Mouse (Mus musculus) embryonic facial prominence, embryonic 13.5 days (tissue): ENCODE data around the gene Saa3. TPM values are rescaled to one million over a fixed set of nuclear protein-coding genes. Genes with fewer than 3 reads are reported as not detected.

Experiments used
- ATAC-seq: fragments of 200-750 bp; cut with Nextera tagmentation; 2 replicates; pipeline ENCODE4 v1.8.0; 2017; ENCODE audit warnings: low read depth; ENCODE audit not compliant: insufficient number of reproducible peaks, insufficient read depth, low FRiP score, low TSS enrichment
- H3K27ac ChIP-seq: fragments of 300-500 bp; sonication (generic); 2 replicates; pipeline ENCODE4 v1.5.1; 2015; ENCODE audit warnings: moderate library complexity, mild to moderate bottlenecking, inconsistent platforms
- H3K27me3 ChIP-seq: fragments of 300-500 bp; sonication (generic); 2 replicates; pipeline ENCODE4 v1.6.1; 2015; ENCODE audit warnings: mild to moderate bottlenecking, inconsistent platforms
- H3K36me3 ChIP-seq: fragments of 300-500 bp; sonication (generic); 2 replicates; pipeline ENCODE4 v1.6.1; 2015; ENCODE audit warnings: mild to moderate bottlenecking, inconsistent platforms
- H3K4me1 ChIP-seq: fragments of 300-500 bp; sonication (generic); 2 replicates; pipeline ENCODE4 v1.6.1; 2015; ENCODE audit warnings: inconsistent platforms
- H3K4me2 ChIP-seq: fragments of 300-500 bp; sonication (generic); 2 replicates; pipeline ENCODE4 v1.6.1; 2015; ENCODE audit warnings: moderate library complexity, mild to moderate bottlenecking, inconsistent platforms
- H3K4me3 ChIP-seq: fragments of 300-500 bp; sonication (generic); 2 replicates; pipeline ENCODE4 v1.5.1; 2015; ENCODE audit warnings: mild to moderate bottlenecking, inconsistent platforms
- H3K9ac ChIP-seq: fragments of 300-500 bp; sonication (generic); 2 replicates; pipeline ENCODE4 v1.6.1; 2015; ENCODE audit warnings: mild to moderate bottlenecking, inconsistent platforms
- H3K9me3 ChIP-seq: fragments of 300-500 bp; sonication (generic); 2 replicates; pipeline ENCODE4 v1.6.1; 2016; ENCODE audit warnings: inconsistent platforms
- WGBS: fragments of 180-500 bp; shearing (Covaris S2); methylation state at CpG from one replicate; pipeline ENCODE4 v1.1.7; 2015; ENCODE audit warnings: mixed read lengths; 5-methylcytosine and 5-hydroxymethylcytosine counted together
- polyA plus RNA-seq: library from polyadenylated mRNA; unstranded; fragments of >200 nt; fragmentation: Nextera tagmentation; extraction: Ambion mirVana; gene quantifications from 2 replicates; pipeline ENCODE4 v1.2.1, GENCODE M21; 2015

Saa3 gene
- polyA plus RNA-seq, 1 experiment from 2014 or later: 0.13 TPM

DNA sequence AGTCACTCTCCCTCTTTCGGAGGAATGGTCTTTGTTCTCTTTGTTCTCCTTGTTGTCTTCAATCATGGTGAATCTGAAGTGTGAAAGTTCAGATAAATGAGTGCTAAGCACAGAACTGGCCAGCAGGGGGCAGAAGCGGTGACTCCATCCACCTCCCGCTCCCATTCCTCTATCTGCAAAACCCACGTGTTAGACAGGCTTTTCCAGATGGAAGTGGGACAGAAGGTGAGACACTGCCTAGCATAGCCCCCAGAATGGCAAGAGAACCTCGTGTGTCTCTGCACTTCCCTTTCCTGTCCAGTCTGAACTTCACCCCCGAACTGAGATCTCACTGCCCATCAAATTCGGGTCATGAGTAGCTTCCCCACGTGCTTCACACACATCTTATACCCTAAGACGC is 50.3 kb downstream of the Saa3 start:
- 36% methylated on average over 9 of the region's 9 CpGs for WGBS
- Histone ChIP-seq H3K4me1 (peaks cover 4% of the 10 kb centered on the region; the same call in 1 of the 2 replicates), H3K9me3 (no peaks in the 10 kb centered on the region), H3K9ac (no peak overlapping the region), H3K27ac (no peak overlapping the region), H3K4me3 (no peak overlapping the region), H3K4me2 (no peak overlapping the region), H3K36me3 (no peaks in the 10 kb centered on the region), H3K27me3 (peaks cover 30% of the 10 kb centered on the region)
- ATAC-seq: no peak

Other genes starting within 250 kb of the Saa3 start
- 15.4 and 17.1 TPM in 2 replicates for gene Sergef, start 75.9 kb downstream of the Saa3 start, polyA plus RNA-seq
- gene Tph1, start 43.2 kb downstream of the Saa3 start, polyA plus RNA-seq: 0.25 and 0.34 TPM in 2 replicates
- 33.3 and 35.8 TPM in 2 replicates for gene Saal1, start 5.0 kb downstream of the Saa3 start, polyA plus RNA-seq
- 0.21 TPM in 1 of 2 replicates, not detected in the other for gene Saa4, start 16.9 kb upstream of the Saa3 start, polyA plus RNA-seq
- 0.78 TPM in 1 of 2 replicates, not detected in the other for gene Saa1, start 27.3 kb upstream of the Saa3 start, polyA plus RNA-seq
- not detected in 2 replicates for gene Saa2, start 36.1 kb upstream of the Saa3 start, polyA plus RNA-seq
- gene Hps5, start 80.4 kb upstream of the Saa3 start, polyA plus RNA-seq: 25.0 and 25.7 TPM in 2 replicates
- 50.8 and 53.6 TPM in 2 replicates for gene Gtf2h1, start 80.4 kb upstream of the Saa3 start, polyA plus RNA-seq
- 1,326 and 1,347 TPM in 2 replicates for gene Ldha, start 125.8 kb upstream of the Saa3 start, polyA plus RNA-seq
- not detected in 2 replicates for gene Ldhc, start 145.5 kb upstream of the Saa3 start, polyA plus RNA-seq
- 198 TPM in 2 replicates for gene Tsg101, start 204.3 kb upstream of the Saa3 start, polyA plus RNA-seq
- gene Uevld, start 242.8 kb upstream of the Saa3 start, polyA plus RNA-seq: 10.3 and 11.2 TPM in 2 replicates